Mouse (Mus musculus): ENCODE measurements at regions not wholly inside any gene's neighbourhood (a gene's known extent, or its start where the extent isn't known, plus 50 kb on each side); places are given as distances from the start of the nearest gene placed in this dataset.

DNA sequence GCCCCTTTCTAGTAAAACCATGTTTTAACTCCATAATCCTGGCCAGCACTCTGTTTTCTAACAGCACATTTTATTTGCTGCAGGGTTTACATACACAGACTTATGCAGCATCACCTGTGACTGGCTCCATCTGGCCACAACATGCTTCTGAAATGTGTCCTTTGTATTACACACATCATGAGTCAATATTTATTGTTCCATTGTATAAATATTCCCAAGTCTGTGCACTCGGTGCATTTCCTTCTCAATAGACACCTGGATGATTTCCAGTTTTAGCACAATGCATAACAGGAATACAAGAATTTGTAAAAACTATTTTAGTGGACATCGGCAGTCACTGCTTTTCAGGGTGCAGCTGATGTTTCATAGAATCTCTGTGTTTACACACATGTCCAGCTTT lies 294.6 kb upstream of the Rasgrp1 start:
- H3K79me2 ChIP-seq (ENCODE audit: control insufficient read depth, insufficient read depth) = no peaks in the 10 kb centered on the region
- no peak overlapping the region for H3ac ChIP-seq (ENCODE audit: control insufficient read depth, insufficient read length, low read depth)
- no peaks in the 10 kb centered on the region for H3K79me3 ChIP-seq (ENCODE audit: low read depth)
- H3K27me3 ChIP-seq (ENCODE audit: control insufficient read depth, insufficient read depth, insufficient read length) = no peaks in the 10 kb centered on the region
- TF ChIP-seq CEBPB (IDR thresholded peaks at IDR 0.05; ENCODE audit: low read depth) = no peak
- no peak for TF ChIP-seq MAX (IDR thresholded peaks at IDR 0.05)
- no peak overlapping the region for H3K4me3 ChIP-seq (ENCODE audit: insufficient read depth, poor library complexity, severe bottlenecking)
- H3K36me3 ChIP-seq (ENCODE audit: control insufficient read depth, insufficient read depth) = no peaks in the 10 kb centered on the region

DNA sequence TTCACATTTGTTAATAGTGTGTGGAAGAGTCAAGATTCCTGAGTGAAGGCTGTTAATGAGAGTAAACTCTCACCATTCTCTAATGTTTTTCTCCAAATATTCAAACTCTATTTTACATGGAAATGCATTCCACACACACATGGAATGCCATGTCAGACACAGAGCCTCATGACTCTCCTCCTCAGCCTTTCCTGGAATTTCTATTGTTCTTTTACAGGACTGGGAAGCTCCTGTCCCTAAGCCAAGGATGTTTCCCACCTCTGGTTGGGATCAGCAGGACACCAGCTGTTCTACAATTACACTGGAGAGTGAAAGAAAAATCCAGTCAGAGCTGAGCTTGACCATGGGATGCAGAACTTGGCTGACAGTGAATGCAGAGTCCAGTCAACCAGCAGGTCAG lies 309.3 kb upstream of the Rasgrp1 start:
- H3K79me2 ChIP-seq (ENCODE audit: control insufficient read depth, insufficient read depth) = no peaks in the 10 kb centered on the region
- no peak overlapping the region for H3ac ChIP-seq (ENCODE audit: control insufficient read depth, insufficient read length, low read depth)
- no peaks in the 10 kb centered on the region for H3K36me3 ChIP-seq (ENCODE audit: control insufficient read depth, insufficient read depth)
- H3K4me3 ChIP-seq (ENCODE audit: insufficient read depth, poor library complexity, severe bottlenecking) = no peak overlapping the region
- no peaks in the 10 kb centered on the region for H3K27me3 ChIP-seq (ENCODE audit: control insufficient read depth, insufficient read depth, insufficient read length)
- no peak for TF ChIP-seq MYOG (IDR thresholded peaks at IDR 0.05; ENCODE audit: control insufficient read depth, extremely low read depth, insufficient read length)
- no peak for TF ChIP-seq FOSL1 (IDR thresholded peaks at IDR 0.05; ENCODE audit: insufficient read depth, low read length, poor library complexity, severe bottlenecking)
- no peak for TF ChIP-seq USF1 (IDR thresholded peaks at IDR 0.05; ENCODE audit: low read depth)
- no peak for TF ChIP-seq CEBPB (IDR thresholded peaks at IDR 0.05; ENCODE audit: low read depth)
- no peak for TF ChIP-seq MAX (IDR thresholded peaks at IDR 0.05)
- TF ChIP-seq CTCF (IDR thresholded peaks at IDR 0.05; ENCODE audit: control insufficient read depth, insufficient read depth, insufficient read length) = no peak
- H3K79me3 ChIP-seq (ENCODE audit: low read depth) = no peaks in the 10 kb centered on the region

GRCm38 (mm10) chr2:117652647-117653046 lies 309.8 kb upstream of the Rasgrp1 start:
- no peaks in the 10 kb centered on the region for H3K36me3 ChIP-seq (ENCODE audit: control insufficient read depth, insufficient read depth)
- TF ChIP-seq CEBPB (IDR thresholded peaks at IDR 0.05; ENCODE audit: low read depth) (no peak), MYOD1 (IDR thresholded peaks at IDR 0.05; ENCODE audit: control insufficient read depth, insufficient read length, low read depth) (no peak), MYOG (IDR thresholded peaks at IDR 0.05; ENCODE audit: control insufficient read depth, extremely low read depth, insufficient read length) (no peak), USF1 (IDR thresholded peaks at IDR 0.05; ENCODE audit: low read depth) (no peak), FOSL1 (IDR thresholded peaks at IDR 0.05; ENCODE audit: insufficient read depth, low read length, poor library complexity, severe bottlenecking) (no peak), CTCF (IDR thresholded peaks at IDR 0.05; ENCODE audit: control insufficient read depth, insufficient read depth, insufficient read length) (no peak), MAX (IDR thresholded peaks at IDR 0.05) (no peak)
- H3ac ChIP-seq (ENCODE audit: control insufficient read depth, insufficient read length, low read depth) = no peak overlapping the region
- no peaks in the 10 kb centered on the region for H3K27me3 ChIP-seq (ENCODE audit: control insufficient read depth, insufficient read depth, insufficient read length)
- no peak overlapping the region for H3K4me3 ChIP-seq (ENCODE audit: insufficient read depth, poor library complexity, severe bottlenecking)
- no peaks in the 10 kb centered on the region for H3K79me2 ChIP-seq (ENCODE audit: control insufficient read depth, insufficient read depth)
- H3K79me3 ChIP-seq (ENCODE audit: low read depth) = no peaks in the 10 kb centered on the region

DNA sequence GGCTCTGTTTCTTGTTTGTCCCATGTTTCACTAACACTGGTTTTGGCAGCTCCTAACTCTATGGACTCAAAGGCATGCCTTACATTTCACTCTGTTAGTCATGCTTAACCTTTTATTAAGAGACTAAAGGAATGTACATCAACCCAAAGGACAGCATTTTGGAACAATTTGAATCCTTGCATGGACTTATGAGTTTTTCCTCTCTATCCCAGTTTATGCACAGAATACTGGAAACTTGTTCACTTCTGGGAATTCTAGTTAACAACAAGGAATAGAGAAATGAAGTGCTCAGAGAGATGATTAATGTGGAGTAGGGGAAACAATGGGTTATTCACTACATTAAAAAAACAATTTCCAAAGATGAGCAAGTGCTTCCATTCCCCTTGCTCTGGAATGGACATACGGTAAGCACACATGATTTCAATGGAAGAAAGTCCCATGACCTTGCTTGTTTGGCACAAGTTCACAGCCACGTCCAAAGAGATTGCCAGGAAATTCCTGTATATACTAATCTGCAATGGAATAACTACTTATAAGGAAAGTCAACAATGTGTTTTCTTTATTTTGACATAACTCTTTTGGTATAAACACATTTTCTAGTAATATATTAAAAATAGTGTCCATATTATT lies 313.9 kb upstream of the Rasgrp1 start:
- TF ChIP-seq FOSL1 (IDR thresholded peaks at IDR 0.05; ENCODE audit: insufficient read depth, low read length, poor library complexity, severe bottlenecking) (no peak), USF1 (IDR thresholded peaks at IDR 0.05; ENCODE audit: low read depth) (no peak), MAX (IDR thresholded peaks at IDR 0.05) (no peak), MYOG (IDR thresholded peaks at IDR 0.05; ENCODE audit: control insufficient read depth, extremely low read depth, insufficient read length) (no peak), CTCF (IDR thresholded peaks at IDR 0.05; ENCODE audit: control insufficient read depth, insufficient read depth, insufficient read length) (no peak), CEBPB (IDR thresholded peaks at IDR 0.05; ENCODE audit: low read depth) (no peak), MYOD1 (IDR thresholded peaks at IDR 0.05; ENCODE audit: control insufficient read depth, insufficient read length, low read depth) (no peak)
- no peaks in the 10 kb centered on the region for H3K79me3 ChIP-seq (ENCODE audit: low read depth)

DNA sequence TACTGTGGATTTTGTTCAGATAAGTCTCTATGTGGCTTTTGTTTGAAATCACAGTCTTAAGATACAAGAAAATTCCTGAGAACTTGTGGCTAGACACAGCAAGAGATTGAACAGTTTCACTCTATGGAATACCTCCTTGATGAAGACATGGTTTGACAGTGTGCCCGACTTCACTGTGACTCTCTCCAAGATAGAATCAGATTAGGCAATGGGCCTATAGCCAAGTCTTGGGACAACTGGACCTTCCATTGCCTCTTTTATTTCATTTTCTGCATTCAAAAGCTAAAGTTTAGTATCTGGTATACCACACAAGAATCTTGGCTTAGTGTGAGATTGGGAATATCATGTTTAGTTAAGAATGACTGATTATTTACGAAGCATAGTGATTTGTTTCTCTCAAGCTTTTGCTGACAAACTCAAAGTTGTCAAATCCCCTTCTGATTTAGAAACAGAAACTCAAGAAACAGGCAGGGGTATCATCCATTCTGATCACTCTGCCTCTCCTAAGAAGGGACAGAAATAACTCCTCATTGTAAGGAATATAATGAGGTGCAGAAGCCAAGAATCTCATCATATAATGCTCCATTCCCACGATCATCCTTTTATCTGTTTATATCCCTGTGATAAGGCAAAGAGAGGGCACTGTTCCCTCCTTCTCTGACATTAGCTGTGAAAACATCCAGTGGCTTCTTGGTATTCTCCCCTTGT lies 317.6 kb upstream of the Rasgrp1 start:
- H3K79me2 ChIP-seq (ENCODE audit: control insufficient read depth, insufficient read depth) = no peaks in the 10 kb centered on the region
- H3ac ChIP-seq (ENCODE audit: control insufficient read depth, insufficient read length, low read depth) = no peak overlapping the region
- no peaks in the 10 kb centered on the region for H3K36me3 ChIP-seq (ENCODE audit: control insufficient read depth, insufficient read depth)
- no peak overlapping the region for H3K4me3 ChIP-seq (ENCODE audit: insufficient read depth, poor library complexity, severe bottlenecking)
- H3K79me3 ChIP-seq (ENCODE audit: low read depth) = no peaks in the 10 kb centered on the region
- TF ChIP-seq FOSL1 (IDR thresholded peaks at IDR 0.05; ENCODE audit: insufficient read depth, low read length, poor library complexity, severe bottlenecking) = no peak
- no peaks in the 10 kb centered on the region for H3K27me3 ChIP-seq (ENCODE audit: control insufficient read depth, insufficient read depth, insufficient read length)

More for the DNA sequence above, 313.9 kb upstream of the Rasgrp1 start:
- no peaks in the 10 kb centered on the region for H3K79me2 ChIP-seq (ENCODE audit: control insufficient read depth, insufficient read depth)
- no peaks in the 10 kb centered on the region for H3K27me3 ChIP-seq (ENCODE audit: control insufficient read depth, insufficient read depth, insufficient read length)
- no peak overlapping the region for H3ac ChIP-seq (ENCODE audit: control insufficient read depth, insufficient read length, low read depth)
- no peak overlapping the region for H3K4me3 ChIP-seq (ENCODE audit: insufficient read depth, poor library complexity, severe bottlenecking)
- H3K36me3 ChIP-seq (ENCODE audit: control insufficient read depth, insufficient read depth) = no peaks in the 10 kb centered on the region

DNA sequence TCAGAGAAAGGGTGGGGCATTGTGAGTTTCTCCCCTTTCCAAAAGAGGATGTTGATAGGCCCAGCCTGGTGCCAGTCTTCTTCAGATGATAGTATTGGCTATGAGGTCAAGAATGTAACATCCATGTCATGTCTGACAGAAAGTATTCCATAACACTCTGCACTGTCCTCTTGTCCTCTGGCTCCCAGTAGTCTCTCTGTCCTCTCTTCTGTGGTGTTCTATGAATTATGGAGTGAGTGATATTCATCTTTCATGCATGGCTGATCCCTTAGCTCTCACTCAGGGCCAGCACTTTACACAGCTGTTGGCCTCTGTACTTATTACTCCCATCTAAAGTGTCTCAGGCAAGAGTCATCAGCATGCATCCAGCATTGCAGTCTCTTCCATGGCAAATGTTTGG lies 319.9 kb upstream of the Rasgrp1 start:
- H3K4me3 ChIP-seq (ENCODE audit: insufficient read depth, poor library complexity, severe bottlenecking) = no peak overlapping the region
- H3K79me2 ChIP-seq (ENCODE audit: control insufficient read depth, insufficient read depth) = no peaks in the 10 kb centered on the region
- no peak overlapping the region for H3ac ChIP-seq (ENCODE audit: control insufficient read depth, insufficient read length, low read depth)
- TF ChIP-seq MYOD1 (IDR thresholded peaks at IDR 0.05; ENCODE audit: control insufficient read depth, insufficient read length, low read depth) = peak; percentile 43
- no peak for TF ChIP-seq CEBPB (IDR thresholded peaks at IDR 0.05; ENCODE audit: low read depth)
- no peak for TF ChIP-seq CTCF (IDR thresholded peaks at IDR 0.05; ENCODE audit: control insufficient read depth, insufficient read depth, insufficient read length)
- TF ChIP-seq USF1 (IDR thresholded peaks at IDR 0.05; ENCODE audit: low read depth) = no peak
- H3K79me3 ChIP-seq (ENCODE audit: low read depth) = no peaks in the 10 kb centered on the region
- H3K27me3 ChIP-seq (ENCODE audit: control insufficient read depth, insufficient read depth, insufficient read length) = no peaks in the 10 kb centered on the region
- no peaks in the 10 kb centered on the region for H3K36me3 ChIP-seq (ENCODE audit: control insufficient read depth, insufficient read depth)

Data from C2C12 (cell line).